Mouse (Mus musculus) T-helper 2 cell (primary cell): ENCODE measurements around the gene Olfr857.
"Not testable (repeated sequence)": the region's sequence is repeated elsewhere in the genome, so short reads cannot be mapped to it uniquely, and the experiment has no call there.

Experiments
- in situ Hi-C: fragments of 300-600 bp; cut with MboI, MseI; formaldehyde crosslinking; loops from one replicate; pipeline ENCODE4 v1.15.1; 2025; ENCODE audit warnings: high pct_unique_total_duplicates

The Olfr857 gene

DNA sequence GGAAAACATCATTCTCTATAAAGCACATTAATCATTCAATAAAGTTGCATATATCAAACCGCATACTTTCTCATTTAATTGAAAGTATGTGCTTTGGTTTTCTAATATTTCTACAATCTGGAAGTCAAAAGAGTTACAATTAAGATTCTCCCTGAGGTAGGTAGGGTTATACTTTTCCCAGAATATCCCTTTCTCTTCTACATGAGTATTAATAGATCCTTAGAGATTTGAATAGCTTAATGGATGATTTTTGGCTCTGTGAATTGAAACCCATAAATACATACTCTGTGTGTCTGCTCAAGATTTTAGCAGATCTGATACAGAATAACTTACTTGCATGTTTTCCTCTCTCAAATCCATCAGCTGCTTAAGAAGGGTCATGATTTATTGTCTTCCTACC lies at the start of gene Olfr857:
Gene Olfr857, plus strand, starts transcription at position 301 of the 400 bp plus-strand sequence.
- in situ Hi-C loops = loop anchor here (10.0 kb wide), 1 partner anchor 1364 kb away; no protein-coding TSS in a partner anchor

DNA sequence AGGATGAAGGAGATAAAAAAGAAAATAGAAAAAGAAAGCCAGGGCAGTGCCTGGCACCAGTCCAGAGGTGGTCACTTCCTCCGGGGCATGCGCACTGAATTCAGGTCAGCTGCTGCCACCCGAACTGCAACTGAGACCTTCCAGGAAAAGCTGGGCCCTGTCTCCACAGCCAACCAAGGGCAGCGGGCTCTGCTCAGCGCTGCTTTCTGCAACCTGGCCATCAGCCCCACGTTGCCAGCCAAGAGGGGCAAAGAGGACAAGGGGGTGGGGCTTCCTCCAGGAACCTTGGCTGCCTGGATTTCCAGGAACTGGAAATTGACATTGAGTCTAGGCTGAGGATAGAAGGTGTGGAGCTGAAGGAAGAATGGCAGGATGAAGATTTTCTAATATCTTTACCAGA lies 19.0 kb upstream of the Olfr857 start:
- in situ Hi-C loops = no loop called here

DNA sequence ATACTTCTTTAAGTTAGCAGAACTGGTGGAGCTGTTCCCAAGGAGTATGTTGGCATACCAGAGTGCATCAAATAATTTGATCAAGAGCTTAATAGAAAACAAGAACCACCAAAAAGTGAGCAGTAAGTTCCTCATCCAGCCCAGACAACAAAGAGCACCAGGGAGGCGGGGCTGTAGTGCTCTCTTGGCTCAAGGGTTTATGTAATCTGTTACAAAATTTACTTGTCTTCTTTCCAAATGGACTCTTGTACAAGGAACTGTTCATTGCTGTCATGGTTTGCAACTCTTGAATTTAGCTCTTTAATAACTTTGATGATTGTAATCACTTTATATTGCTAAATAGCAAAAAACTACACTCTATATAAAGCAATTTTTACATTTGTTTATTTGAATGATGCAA lies 17.8 kb upstream of the Olfr857 start:
- in situ Hi-C loops = no loop called here

DNA sequence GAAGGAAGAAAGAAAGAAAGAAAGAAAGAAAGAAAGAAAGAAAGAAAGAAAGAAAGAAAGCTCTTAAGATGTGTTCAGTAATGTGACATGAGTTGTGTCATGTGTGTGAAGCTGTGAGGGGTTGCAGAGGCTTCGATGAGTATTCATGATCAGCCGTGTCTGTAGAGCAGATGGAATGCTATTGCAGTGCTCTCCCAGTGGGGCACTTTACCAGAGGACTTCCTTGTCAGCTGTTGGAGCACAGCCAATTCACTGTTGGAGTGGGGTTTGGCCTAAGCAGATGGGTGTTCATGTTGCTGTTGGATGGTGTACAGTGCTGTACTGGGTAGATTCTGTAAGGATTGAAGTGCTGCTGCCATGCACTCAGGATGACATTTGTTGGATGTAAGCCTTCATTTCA lies 16.8 kb upstream of the Olfr857 start:
- in situ Hi-C loops = no loop called here

DNA sequence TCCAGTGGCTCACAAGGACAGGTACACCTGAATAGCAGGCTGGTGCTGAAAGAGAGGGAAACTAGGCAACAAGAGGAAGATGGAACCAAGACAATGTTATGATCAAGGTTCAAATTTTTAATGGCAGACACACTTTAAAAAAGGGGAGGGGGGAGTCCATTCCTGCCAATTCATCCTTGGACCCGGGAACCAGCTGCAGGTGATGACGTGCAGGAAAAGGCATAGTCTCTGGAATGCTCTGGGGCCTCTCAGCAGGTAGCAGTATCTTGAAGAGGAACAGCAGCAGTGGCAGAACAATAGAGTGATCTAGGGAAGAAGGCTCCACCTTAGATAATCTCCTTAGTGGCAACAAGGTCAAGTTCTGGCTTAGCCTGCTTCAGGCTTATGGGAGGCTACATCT lies 14.9 kb upstream of the Olfr857 start:
- in situ Hi-C loops = not testable (repeated sequence)

DNA sequence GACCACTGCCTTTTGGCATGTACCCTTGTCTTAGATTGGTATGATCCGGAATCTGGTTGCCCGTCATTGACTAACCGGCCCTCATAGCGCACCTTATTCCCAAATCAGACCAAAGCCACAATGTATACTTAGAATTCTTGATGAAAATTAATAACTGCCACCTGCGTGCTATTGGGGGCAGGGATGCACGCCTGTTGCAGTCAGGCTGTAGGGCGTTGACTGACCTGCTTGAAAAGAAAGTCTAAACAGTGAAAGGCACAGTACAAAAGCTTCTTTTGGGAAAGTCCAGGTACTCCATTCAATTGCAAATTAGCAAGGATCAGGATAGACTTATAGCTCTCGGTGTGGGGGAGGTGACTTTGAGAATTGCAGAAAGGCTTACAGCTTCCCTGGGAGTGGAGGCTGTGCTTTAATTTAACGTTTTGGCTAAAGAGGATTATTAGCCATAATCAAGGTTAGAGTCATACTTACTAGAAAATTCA lies 14.3 kb upstream of the Olfr857 start:
- in situ Hi-C loops = not testable (repeated sequence)

DNA sequence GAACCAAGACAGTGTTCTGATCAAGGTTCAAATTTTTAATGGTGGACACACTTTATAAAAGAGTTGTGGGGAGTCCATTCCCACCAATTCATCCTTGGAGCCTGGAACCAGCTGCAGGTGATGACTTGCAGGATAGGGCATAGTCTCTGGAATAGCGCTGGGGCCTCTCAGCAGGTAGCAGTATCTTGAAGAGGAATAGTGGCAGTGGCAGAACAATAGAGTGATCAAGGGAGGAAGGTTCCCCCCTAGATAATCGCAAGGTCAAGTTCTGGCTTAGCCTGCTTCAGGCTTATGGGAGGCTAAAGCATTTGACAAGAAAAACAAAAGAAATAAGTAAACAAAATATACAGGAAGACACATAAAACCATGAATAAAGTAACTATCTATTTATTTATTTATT lies 4.7 kb upstream of the Olfr857 start:
- in situ Hi-C loops = loop anchor here (10.0 kb wide), 1 partner anchor 1360 kb away; no protein-coding TSS in a partner anchor
